Mouse (Mus musculus) embryonic facial prominence, embryonic 12.5 days (tissue): Measurements from ENCODE around the gene Mta2. TPM values are rescaled to one million over a fixed set of nuclear protein-coding genes. Genes with fewer than 3 reads are reported as not detected.

Source experiments
- ATAC-seq: fragments of 200-750 bp; cut with Nextera tagmentation; 2 replicates; pipeline ENCODE4 v1.8.0; 2017; ENCODE audit not compliant: insufficient number of reproducible peaks, insufficient read depth, low FRiP score, low TSS enrichment
- H3K27ac ChIP-seq: fragments of 300-500 bp; sonication (generic); 2 replicates; pipeline ENCODE4 v1.5.1; 2016; ENCODE audit warnings: mild to moderate bottlenecking
- H3K27me3 ChIP-seq: fragments of 300-500 bp; sonication (generic); 2 replicates; pipeline ENCODE4 v1.6.1; 2016; ENCODE audit warnings: mild to moderate bottlenecking, moderate library complexity
- H3K36me3 ChIP-seq: fragments of 300-500 bp; sonication (generic); 2 replicates; pipeline ENCODE4 v1.6.1; 2016; ENCODE audit warnings: mild to moderate bottlenecking
- H3K4me1 ChIP-seq: fragments of 300-500 bp; sonication (generic); 2 replicates; pipeline ENCODE4 v1.6.1; 2016
- H3K4me2 ChIP-seq: fragments of 300-500 bp; sonication (generic); replicated peaks from 2 replicates; pipeline ENCODE4 v1.6.1; 2016; ENCODE audit warnings: mild to moderate bottlenecking, moderate library complexity
- H3K4me3 ChIP-seq: fragments of 300-500 bp; sonication (generic); 2 replicates; pipeline ENCODE4 v1.5.1; 2016; ENCODE audit warnings: mild to moderate bottlenecking
- H3K9ac ChIP-seq: fragments of 300-500 bp; sonication (generic); 2 replicates; pipeline ENCODE4 v1.6.1; 2016; ENCODE audit warnings: mild to moderate bottlenecking, moderate library complexity
- H3K9me3 ChIP-seq: fragments of 300-500 bp; sonication (generic); 2 replicates; pipeline ENCODE4 v1.6.1; 2016; ENCODE audit warnings: mild to moderate bottlenecking, moderate library complexity
- WGBS: fragments of 180-500 bp; shearing (Covaris S2); methylation state at CpG from one replicate; pipeline ENCODE4 v1.1.7; 2016; 5-methylcytosine and 5-hydroxymethylcytosine counted together
- polyA plus RNA-seq: library from polyadenylated mRNA; unstranded; fragments of >200 nt; fragmentation: Nextera tagmentation; extraction: Ambion mirVana; gene quantifications from 2 replicates; pipeline ENCODE4 v1.2.1, GENCODE M21; 2016

Mta2 gene
- polyA plus RNA-seq, 1 experiment from 2014 or later = 202 TPM

DNA sequence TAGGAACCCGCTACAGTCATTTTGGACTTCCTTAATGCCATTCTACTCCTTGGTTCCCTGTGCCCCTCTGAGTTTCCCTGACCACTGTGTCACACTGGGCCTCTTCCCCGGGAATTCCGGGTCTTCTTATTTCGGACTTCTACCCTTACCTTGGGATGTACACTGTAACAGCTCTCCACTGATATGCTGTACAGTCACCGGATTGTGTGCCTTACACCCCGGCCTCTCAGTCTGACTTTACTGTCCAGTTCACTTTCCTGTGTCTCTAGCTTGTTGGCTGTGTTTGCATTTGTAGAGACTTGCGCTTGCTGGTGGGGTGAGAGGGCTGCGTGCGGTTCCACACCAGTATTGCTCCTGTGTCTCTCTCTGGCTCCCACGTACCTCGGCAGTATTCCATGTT lies 11.6 kb upstream of the Mta2 start:
- ATAC-seq = no peak
- H3K4me1 ChIP-seq = peaks cover 9% of the 10 kb centered on the region; the same call in 1 of the 2 replicates
- H3K27ac ChIP-seq = no peak overlapping the region
- peak overlapping the region; percentile 70 for H3K4me3 ChIP-seq
- peak overlapping the region; percentile 88 for H3K9ac ChIP-seq
- H3K36me3 ChIP-seq = peaks cover 35% of the 10 kb centered on the region
- no peaks in the 10 kb centered on the region for H3K9me3 ChIP-seq
- peak overlapping the region; percentile 81 for H3K4me2 ChIP-seq
- no peaks in the 10 kb centered on the region for H3K27me3 ChIP-seq
- 11% methylated on average over 11 of the region's 11 CpGs for WGBS

DNA sequence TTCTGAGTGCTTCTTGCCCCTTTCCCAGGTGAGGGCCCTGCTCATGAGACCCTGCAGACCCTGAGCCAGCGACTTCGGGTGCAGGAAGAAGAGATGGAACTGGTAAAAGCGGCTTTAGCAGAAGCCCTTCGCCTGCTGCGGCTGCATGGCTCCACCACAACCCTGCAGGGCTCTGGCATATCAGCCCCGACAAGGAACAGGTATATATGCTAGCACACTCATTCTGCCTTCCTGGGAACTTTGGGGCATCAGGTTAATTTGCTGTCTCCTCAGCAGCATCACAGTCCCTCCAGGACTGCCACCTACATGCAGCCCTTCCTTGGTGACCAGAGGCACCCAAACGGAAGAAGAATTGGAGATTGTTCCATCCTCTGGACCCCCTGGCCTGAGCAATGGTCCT lies 10.9 kb upstream of the Mta2 start:
- peak overlapping the region; percentile 88 for H3K9ac ChIP-seq
- peaks cover 36% of the 10 kb centered on the region for H3K36me3 ChIP-seq
- peaks cover 9% of the 10 kb centered on the region; the same call in 1 of the 2 replicates for H3K4me1 ChIP-seq
- 83% methylated on average over 7 of the region's 7 CpGs for WGBS
- H3K4me3 ChIP-seq = peak overlapping the region; percentile 70; the same call in 1 of the 2 replicates
- no peak overlapping the region for H3K27ac ChIP-seq
- H3K4me2 ChIP-seq = peak overlapping the region; percentile 81
- no peaks in the 10 kb centered on the region for H3K9me3 ChIP-seq
- H3K27me3 ChIP-seq = no peaks in the 10 kb centered on the region
- no peak for ATAC-seq

DNA sequence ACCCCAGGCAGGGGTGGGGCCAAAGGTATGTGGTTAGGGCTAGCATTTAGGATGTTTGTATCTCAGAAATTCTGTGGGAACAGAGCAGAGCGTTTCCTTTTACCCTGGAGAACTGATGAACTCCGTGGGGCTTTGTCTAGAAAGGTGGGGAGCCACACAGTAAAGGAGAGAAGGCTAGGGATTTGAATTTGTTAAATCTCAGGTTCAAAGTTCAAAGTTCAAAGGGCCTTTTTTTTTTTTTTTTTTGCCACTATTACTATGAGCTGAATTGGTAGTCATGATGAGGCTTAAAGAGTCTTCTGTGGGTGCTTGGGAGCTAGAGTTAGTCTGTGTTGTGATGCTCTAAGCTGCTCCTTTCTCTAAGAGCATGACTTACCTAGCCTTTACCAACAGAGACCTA lies 4.9 kb upstream of the Mta2 start:
- Histone ChIP-seq H3K27ac (no peak overlapping the region), H3K4me1 (peaks cover 10% of the 10 kb centered on the region), H3K36me3 (peaks cover 52% of the 10 kb centered on the region), H3K4me3 (no peak overlapping the region), H3K9ac (no peak overlapping the region), H3K9me3 (no peaks in the 10 kb centered on the region), H3K4me2 (no peak overlapping the region), H3K27me3 (no peaks in the 10 kb centered on the region)
- 87% methylated on average over 2 of the region's 2 CpGs for WGBS
- ATAC-seq = no peak

DNA sequence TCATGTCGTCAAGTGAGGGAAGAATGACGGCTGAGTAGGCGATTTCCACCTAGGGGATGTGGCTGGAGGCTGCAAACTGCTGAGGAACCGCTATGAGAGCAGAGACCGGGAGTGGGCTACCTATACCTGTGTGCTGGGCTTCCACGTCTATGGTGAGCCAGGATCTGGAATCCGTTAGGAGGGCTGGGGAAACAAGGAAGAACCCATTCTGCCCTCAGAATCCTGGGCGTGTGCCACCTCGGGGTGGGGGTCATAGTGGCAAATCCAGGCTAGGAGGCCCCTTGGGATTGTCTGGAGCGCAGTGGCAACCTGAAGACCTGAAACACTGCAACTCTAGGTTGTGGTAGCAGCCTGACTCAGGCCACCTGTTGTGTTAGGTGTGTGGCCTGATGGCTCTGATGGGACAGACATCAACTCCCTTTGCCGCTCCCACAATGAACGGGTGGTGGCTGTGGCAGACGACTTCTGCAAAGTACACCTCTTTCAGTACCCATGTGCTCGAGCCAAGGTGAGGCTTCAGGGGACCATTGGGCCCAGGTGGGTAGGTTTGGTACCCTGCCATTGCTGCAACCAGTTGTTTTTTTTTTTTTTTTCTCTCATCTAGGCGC lies 1.0 kb upstream of the Mta2 start:
- Histone ChIP-seq H3K4me1 (peaks cover 30% of the 10 kb centered on the region), H3K36me3 (peaks cover 49% of the 10 kb centered on the region), H3K9ac (no peak overlapping the region), H3K9me3 (no peaks in the 10 kb centered on the region), H3K27ac (no peak overlapping the region), H3K4me3 (peak overlapping the region; percentile 72; the same call in 1 of the 2 replicates), H3K27me3 (no peaks in the 10 kb centered on the region), H3K4me2 (peak overlapping the region; percentile 72)
- no peak for ATAC-seq
- WGBS = 78% methylated on average over 15 of the region's 15 CpGs

DNA sequence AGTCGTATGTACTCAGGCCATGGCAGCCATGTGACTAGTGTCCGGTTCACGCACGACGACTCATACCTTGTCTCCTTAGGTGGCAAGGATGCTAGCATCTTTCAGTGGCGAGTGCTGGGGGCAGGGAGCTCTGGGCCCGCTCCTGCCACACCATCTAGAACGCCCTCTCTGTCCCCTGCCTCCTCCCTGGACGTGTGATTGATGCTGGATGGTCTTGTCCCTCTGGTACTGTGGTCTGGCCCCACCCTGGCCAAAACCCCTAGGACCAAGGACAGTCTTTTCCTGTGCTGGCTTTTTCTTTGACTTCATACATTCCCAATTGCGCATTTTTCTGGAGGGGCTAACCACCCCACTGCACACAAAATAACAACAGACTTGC lies 550 bp upstream of the Mta2 start:
- H3K27me3 ChIP-seq = no peaks in the 10 kb centered on the region
- peak; percentile 49 for ATAC-seq
- peak overlapping the region; percentile 72 for H3K4me2 ChIP-seq
- H3K9me3 ChIP-seq = no peaks in the 10 kb centered on the region
- H3K4me1 ChIP-seq = peaks cover 30% of the 10 kb centered on the region
- H3K9ac ChIP-seq = peak overlapping the region; percentile 97
- H3K27ac ChIP-seq = peak overlapping the region; percentile 98
- peaks cover 51% of the 10 kb centered on the region for H3K36me3 ChIP-seq
- H3K4me3 ChIP-seq = peak overlapping the region; percentile 72
- WGBS = 34% methylated on average over 10 of the region's 10 CpGs

DNA sequence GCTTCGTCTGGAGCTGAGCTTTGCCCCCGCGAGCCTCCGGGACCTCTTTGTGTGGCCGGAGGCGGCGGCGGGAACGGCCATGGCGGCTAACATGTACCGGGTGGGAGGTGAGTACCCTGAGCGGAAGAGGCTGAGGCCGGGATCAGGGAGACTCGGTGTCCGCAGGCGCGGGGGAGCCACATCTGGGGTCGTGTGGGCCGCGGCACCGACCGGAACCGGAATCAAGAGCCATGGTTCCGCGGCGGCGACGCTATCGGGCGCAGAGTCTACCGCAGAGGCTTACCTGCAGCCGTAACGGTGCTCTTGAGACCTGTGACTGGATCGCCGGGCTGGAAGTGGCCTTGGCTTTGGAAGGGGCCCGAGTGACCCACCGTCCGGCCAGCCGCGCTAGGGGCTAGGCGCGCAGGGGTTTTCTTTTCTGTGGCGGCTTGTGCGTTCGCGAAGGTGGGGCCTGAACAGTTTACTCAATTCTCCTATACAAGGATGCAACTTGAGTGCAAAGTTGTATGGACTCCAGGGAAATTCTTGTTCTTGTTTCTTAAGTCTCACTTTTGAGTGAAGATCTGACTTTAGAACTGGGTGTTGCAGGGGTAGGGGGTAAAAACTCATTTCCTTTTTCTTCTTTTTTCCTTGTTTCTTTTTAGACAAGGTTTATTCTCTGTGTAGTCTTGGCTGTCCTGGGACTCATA lies 745 bp downstream of the Mta2 start:
- peaks cover 57% of the 10 kb centered on the region for H3K36me3 ChIP-seq
- peak overlapping the region; percentile 97 for H3K9ac ChIP-seq
- H3K27me3 ChIP-seq = no peaks in the 10 kb centered on the region
- peak overlapping the region; percentile 98 for H3K27ac ChIP-seq
- peak overlapping the region; percentile 72 for H3K4me2 ChIP-seq
- peak overlapping the region; percentile 72 for H3K4me3 ChIP-seq
- H3K4me1 ChIP-seq = peaks cover 30% of the 10 kb centered on the region
- WGBS = under 1% methylated on average over 45 of the region's 46 CpGs
- H3K9me3 ChIP-seq = no peaks in the 10 kb centered on the region
- ATAC-seq = peak; percentile 42

DNA sequence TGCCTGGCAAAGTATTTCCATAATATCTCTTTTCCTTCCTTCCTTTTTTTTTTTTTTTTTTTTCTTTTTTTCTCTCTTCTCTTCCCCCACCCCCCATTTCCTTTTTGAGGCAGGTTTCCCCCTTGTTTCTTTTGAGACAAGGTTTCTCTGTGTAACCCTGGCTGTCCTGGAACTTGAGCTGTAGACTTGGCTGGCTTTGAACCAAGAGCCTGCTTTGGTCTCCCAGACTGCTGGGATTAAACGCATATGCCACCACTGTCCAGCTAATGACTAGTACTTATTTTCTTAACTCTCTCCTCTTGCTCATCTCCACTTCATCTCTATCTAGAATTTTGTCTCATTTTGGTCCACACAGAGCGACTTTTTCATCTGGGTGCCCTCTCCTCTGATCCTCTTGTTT lies 1.4 kb downstream of the Mta2 start:
- Histone ChIP-seq H3K9me3 (no peaks in the 10 kb centered on the region), H3K9ac (peak overlapping the region; percentile 97), H3K4me3 (peak overlapping the region; percentile 72), H3K36me3 (peaks cover 59% of the 10 kb centered on the region), H3K27ac (no peak overlapping the region), H3K27me3 (no peaks in the 10 kb centered on the region), H3K4me1 (peaks cover 30% of the 10 kb centered on the region), H3K4me2 (peak overlapping the region; percentile 72)
- WGBS = 65% methylated on average over 2 of the region's 2 CpGs
- ATAC-seq = no peak

DNA sequence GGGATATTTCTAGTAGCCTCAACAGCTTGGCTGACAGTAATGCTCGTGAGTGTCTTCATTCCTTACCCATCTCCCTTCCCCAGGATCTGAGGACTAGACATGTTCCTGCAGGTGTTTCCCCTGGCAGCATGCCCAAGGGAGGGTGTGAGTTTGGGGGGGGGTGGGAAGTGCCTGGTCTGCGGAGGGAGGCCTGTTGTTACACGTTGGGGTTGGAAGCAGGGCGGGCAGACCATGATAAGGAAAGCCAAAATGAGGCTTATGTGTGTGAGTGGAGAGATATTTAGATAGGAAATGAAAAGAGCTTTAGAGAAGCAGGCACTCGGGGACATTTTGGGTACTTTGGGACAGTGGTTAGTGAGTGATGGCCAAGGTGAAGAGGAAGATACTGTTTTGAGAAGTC lies 2.4 kb downstream of the Mta2 start:
- Histone ChIP-seq H3K4me1 (peaks cover 30% of the 10 kb centered on the region), H3K9me3 (no peaks in the 10 kb centered on the region), H3K4me3 (peak overlapping the region; percentile 12; the same call in 1 of the 2 replicates), H3K4me2 (peak overlapping the region; percentile 72), H3K27me3 (no peaks in the 10 kb centered on the region), H3K36me3 (peaks cover 64% of the 10 kb centered on the region), H3K27ac (no peak overlapping the region), H3K9ac (no peak overlapping the region; the same call in 1 of the 2 replicates)
- 55% methylated on average over 5 of the region's 5 CpGs for WGBS
- ATAC-seq = no peak

DNA sequence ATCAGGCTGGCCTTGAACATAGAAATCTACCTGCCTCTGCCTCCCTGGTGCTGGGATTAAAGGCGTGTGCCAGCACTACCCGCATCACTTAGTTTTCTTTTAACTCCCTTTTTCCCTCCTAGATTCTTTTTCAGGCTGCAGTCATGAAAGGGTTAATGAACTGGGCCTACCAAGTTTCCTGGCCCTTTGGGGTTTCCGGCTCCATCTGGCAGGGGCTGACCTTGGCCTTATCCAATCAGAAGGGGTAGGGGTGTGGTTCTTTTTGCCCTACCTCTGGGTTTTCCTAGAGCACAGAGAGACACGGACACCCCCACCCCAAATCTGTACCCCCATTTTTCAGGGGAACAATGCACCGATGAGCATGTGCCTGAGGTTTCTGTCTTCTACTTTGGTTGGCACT lies 3.1 kb downstream of the Mta2 start:
- 35% methylated on average over 5 of the region's 5 CpGs for WGBS
- no peaks in the 10 kb centered on the region for H3K27me3 ChIP-seq
- peak overlapping the region; percentile 24 for H3K4me3 ChIP-seq

DNA sequence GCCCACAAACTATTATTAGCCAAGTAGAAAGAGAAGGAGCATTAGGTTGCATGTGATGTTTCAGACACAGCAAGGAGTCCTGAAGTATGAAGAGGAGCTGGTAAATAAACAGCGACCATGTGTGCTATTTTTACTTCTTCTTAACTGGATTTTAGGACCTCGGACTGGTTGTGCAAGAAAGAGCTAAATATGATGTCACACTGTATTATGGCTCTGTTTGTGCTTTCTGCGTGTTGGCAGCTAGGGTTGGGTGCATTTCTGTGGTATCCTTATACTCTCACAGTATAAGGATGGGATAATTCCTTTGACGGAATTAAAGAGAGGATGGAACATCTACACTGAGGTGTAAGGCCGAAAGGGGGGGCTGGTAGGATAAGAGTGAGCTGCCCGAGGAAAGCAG lies 3.6 kb downstream of the Mta2 start:
- WGBS = 86% methylated on average over 6 of the region's 6 CpGs
- ATAC-seq = no peak
- Histone ChIP-seq H3K4me1 (peaks cover 30% of the 10 kb centered on the region), H3K4me2 (peak overlapping the region; percentile 72), H3K9me3 (no peaks in the 10 kb centered on the region), H3K27ac (0 out of 2 replicates have a peak overlapping the region, but pooled peaks have one; percentile 7), H3K36me3 (peaks cover 66% of the 10 kb centered on the region), H3K9ac (peak overlapping the region; percentile 36; the same call in 1 of the 2 replicates), H3K27me3 (no peaks in the 10 kb centered on the region), H3K4me3 (peak overlapping the region; percentile 24)

More for the DNA sequence above, 3.1 kb downstream of the Mta2 start:
- Histone ChIP-seq H3K4me1 (peaks cover 30% of the 10 kb centered on the region), H3K9ac (peak overlapping the region; percentile 36; the same call in 1 of the 2 replicates), H3K27ac (0 out of 2 replicates have a peak overlapping the region, but pooled peaks have one; percentile 7), H3K9me3 (no peaks in the 10 kb centered on the region), H3K4me2 (peak overlapping the region; percentile 72), H3K36me3 (peaks cover 64% of the 10 kb centered on the region)
- no peak for ATAC-seq

DNA sequence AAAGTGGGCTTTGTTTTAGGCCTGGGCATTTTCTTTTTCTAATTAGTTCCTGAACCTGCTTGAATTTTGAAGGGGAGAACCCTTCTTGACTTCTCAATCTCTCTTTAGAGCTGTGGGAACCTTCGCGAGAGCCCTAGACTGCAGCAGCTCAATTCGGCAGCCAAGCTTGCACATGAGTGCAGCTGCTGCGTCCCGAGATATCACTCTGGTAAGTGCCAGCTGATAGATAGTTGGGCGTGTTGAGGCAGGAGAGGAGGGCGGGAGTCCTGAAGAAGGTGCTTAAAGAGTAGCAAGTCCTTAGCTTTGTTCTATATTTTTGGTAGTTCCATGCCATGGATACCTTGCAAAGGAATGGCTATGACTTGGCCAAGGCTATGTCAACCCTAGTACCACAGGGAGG lies 5.3 kb downstream of the Mta2 start:
- H3K4me3 ChIP-seq = no peak overlapping the region
- ATAC-seq = no peak
- 91% methylated on average over 7 of the region's 7 CpGs for WGBS
- H3K4me2 ChIP-seq = no peak overlapping the region
- no peak overlapping the region for H3K27ac ChIP-seq
- H3K9me3 ChIP-seq = no peaks in the 10 kb centered on the region
- H3K9ac ChIP-seq = no peak overlapping the region
- peaks cover 79% of the 10 kb centered on the region for H3K36me3 ChIP-seq
- no peaks in the 10 kb centered on the region for H3K27me3 ChIP-seq
- peaks cover 20% of the 10 kb centered on the region for H3K4me1 ChIP-seq

DNA sequence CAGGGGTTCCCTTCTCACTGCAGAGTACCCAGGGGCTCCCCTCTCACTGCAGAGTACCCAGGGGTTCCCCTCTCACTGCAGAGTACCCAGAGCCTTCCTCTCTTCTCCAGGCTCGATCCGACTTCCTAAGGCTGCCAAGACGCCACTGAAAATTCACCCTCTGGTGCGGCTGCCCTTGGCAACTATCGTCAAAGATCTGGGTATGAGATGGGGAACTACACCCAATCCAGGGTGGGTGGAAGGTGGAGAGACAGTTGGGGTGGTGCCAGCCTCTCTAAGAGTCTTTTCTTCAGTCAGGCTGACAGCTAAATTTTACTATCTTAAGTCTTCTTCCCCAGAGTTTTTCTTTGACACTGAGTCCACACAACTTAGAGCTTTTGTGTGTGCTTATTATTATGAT lies 8.5 kb downstream of the Mta2 start:
- Histone ChIP-seq H3K4me1 (peaks cover 21% of the 10 kb centered on the region), H3K4me2 (no peak overlapping the region), H3K9ac (no peak overlapping the region), H3K4me3 (no peak overlapping the region), H3K36me3 (peaks cover 75% of the 10 kb centered on the region), H3K27me3 (no peaks in the 10 kb centered on the region), H3K27ac (no peak overlapping the region), H3K9me3 (no peaks in the 10 kb centered on the region)
- ATAC-seq = no peak
- WGBS = 96% methylated on average over 5 of the region's 5 CpGs
